In the genomic region with DNA sequence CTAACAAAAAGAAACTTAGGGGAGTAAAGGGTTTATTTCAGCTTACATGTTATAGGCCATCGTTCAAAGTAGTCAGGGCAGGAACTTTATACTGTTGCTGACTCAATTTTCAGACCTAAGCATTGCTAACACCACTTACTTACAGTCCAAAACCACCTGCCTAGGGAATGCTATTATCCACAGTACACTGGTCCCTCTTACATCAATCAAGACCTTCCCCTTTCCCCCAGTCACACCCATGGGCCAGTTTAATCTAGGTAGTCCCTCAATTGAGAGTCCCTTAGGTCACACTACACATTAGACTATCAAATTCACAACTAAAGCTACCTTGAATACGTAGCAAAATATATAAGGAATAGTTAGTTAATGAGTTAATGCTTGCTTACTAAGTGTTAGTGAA, we compare ENCODE assay signal across 23 mouse cellular contexts. TPM values are rescaled to one million over a fixed set of nuclear protein-coding genes. Genes with fewer than 3 reads are reported as not detected.
DNase-seq lines count a peak whose midpoint lies in the region; ATAC-seq lines count a peak whose summit lies in the region.
"Had no signal": no experiment of that assay in that cellular context is flagged by ENCODE, and none has a peak within 500 bp of the region (broad histone marks: within the 10 kb centered on the region; RNA-seq: fewer than 3 reads in every experiment).

No protein-coding gene starts in this region.

- 95% methylated on average over 2 of the region's 2 CpGs for WGBS in midbrain, embryonic 11.5 days
- WGBS in midbrain, embryonic 10.5 days, result 95% methylated on average over 2 of the region's 2 CpGs
- WGBS in midbrain, embryonic 16.5 days, result 96% methylated on average over 2 of the region's 2 CpGs
- 98% methylated on average over 2 of the region's 2 CpGs for WGBS in midbrain, embryonic 15.5 days

- H3K36me3 ChIP-seq in midbrain, embryonic 11.5 days (ENCODE audit: control insufficient read depth, insufficient read depth, low read length), result peaks cover 7% of the 10 kb centered on the region; the same call in 1 of the 2 replicates
- peaks cover 85% of the 10 kb centered on the region for H3K36me3 ChIP-seq in midbrain, embryonic 10.5 days
- H3K36me3 ChIP-seq in midbrain, embryonic 16.5 days (ENCODE audit: control insufficient read depth, insufficient read depth, low read length), result peaks cover 11% of the 10 kb centered on the region; the same call in 1 of the 2 replicates
- H3K36me3 ChIP-seq in midbrain, embryonic 15.5 days (replicated peaks), result peaks cover 12% of the 10 kb centered on the region

- no peak overlapping the region for H3K27ac ChIP-seq in midbrain, embryonic 11.5 days (ENCODE audit: low read depth, low read length)
- H3K27ac ChIP-seq in midbrain, embryonic 10.5 days (replicated peaks), result no peak overlapping the region
- no peak overlapping the region for H3K27ac ChIP-seq in midbrain, embryonic 16.5 days (ENCODE audit: low read length)
- H3K27ac ChIP-seq in midbrain, embryonic 15.5 days, result no peak overlapping the region

- H3K9ac ChIP-seq in midbrain, embryonic 11.5 days (ENCODE audit: low read length), result no peak overlapping the region
- no peak overlapping the region for H3K9ac ChIP-seq in midbrain, embryonic 16.5 days (ENCODE audit: low read depth, low read length)
- no peak overlapping the region for H3K9ac ChIP-seq in midbrain, embryonic 15.5 days

- H3K27me3 ChIP-seq in midbrain, embryonic 11.5 days (ENCODE audit: control insufficient read depth, insufficient read depth, low read length), result no peaks in the 10 kb centered on the region
- H3K27me3 ChIP-seq in midbrain, embryonic 10.5 days (ENCODE audit: low read depth, poor library complexity, severe bottlenecking), result no peaks in the 10 kb centered on the region
- no peaks in the 10 kb centered on the region for H3K27me3 ChIP-seq in midbrain, embryonic 16.5 days (ENCODE audit: control insufficient read depth, insufficient read depth, low read depth, low read length)
- H3K27me3 ChIP-seq in midbrain, embryonic 15.5 days (replicated peaks), result no peaks in the 10 kb centered on the region
- H3K27me3 ChIP-seq: CH12.LX, Patski had no signal

- peak; percentile 81 for DNase-seq in midbrain, embryonic 11.5 days (ENCODE audit: low spot score, missing footprints)
- DNase-seq in midbrain, embryonic 10.5 days (ENCODE audit: low spot score), result no peak
- peak; percentile 1 for DNase-seq in R1 (ENCODE audit: low read depth, low spot score)
- DNase-seq in cerebellum, adult 11 months, result no peak
- DNase-seq: adrenal gland, adult 2 months; adrenal gland, adult 8-10 months; adrenal gland, postnatal 10 days; adrenal gland, postnatal 14 days; adrenal gland, postnatal 25 days; adrenal gland, postnatal 36 days; B cell, adult 2 months; cerebellum, adult 11-12 months; cerebellum, adult 18-20 months; cerebellum, adult 2 months; cerebellum, adult 8-10 months had no signal

- no peak for ATAC-seq in midbrain, embryonic 11.5 days (ENCODE audit: low FRiP score)
- ATAC-seq in midbrain, embryonic 16.5 days, result 0 out of 2 replicates have a peak, but pooled peaks have one; percentile 54
- ATAC-seq in midbrain, embryonic 15.5 days (replicated peaks), result no peak
- ATAC-seq in inflammation-experienced regulatory T-cells, adult 6 months, result peak; percentile 18
- no peak for ATAC-seq in activated CD4-positive, CD25-positive, alpha-beta regulatory T cell, adult 4 months
- ATAC-seq: CD4-positive, CD25-positive, alpha-beta regulatory T cell, adult 4 months; Patski had no signal

- no peak overlapping the region for H3K4me3 ChIP-seq in midbrain, embryonic 11.5 days (ENCODE audit: low read depth, low read length)
- H3K4me3 ChIP-seq in midbrain, embryonic 10.5 days, result no peak overlapping the region
- no peak overlapping the region for H3K4me3 ChIP-seq in midbrain, embryonic 16.5 days (ENCODE audit: low read depth, low read length)
- no peak overlapping the region for H3K4me3 ChIP-seq in midbrain, embryonic 15.5 days

- peaks cover 4% of the 10 kb centered on the region; the same call in 1 of the 2 replicates for H3K9me3 ChIP-seq in midbrain, embryonic 11.5 days (ENCODE audit: control insufficient read depth, low read length)
- peaks cover 11% of the 10 kb centered on the region for H3K9me3 ChIP-seq in midbrain, embryonic 10.5 days (replicated peaks)
- H3K9me3 ChIP-seq in midbrain, embryonic 16.5 days (replicated peaks; ENCODE audit: control insufficient read depth, low read length, poor library complexity, severe bottlenecking), result no peaks in the 10 kb centered on the region; the same call in 1 of the 2 replicates
- no peaks in the 10 kb centered on the region for H3K9me3 ChIP-seq in midbrain, embryonic 15.5 days
- H3K9me3 ChIP-seq: G1E had no signal

- no peak overlapping the region for H3K4me2 ChIP-seq in midbrain, embryonic 11.5 days
- no peak overlapping the region for H3K4me2 ChIP-seq in midbrain, embryonic 16.5 days (ENCODE audit: low read length)
- no peak overlapping the region for H3K4me2 ChIP-seq in midbrain, embryonic 15.5 days

- H3K4me1 ChIP-seq in midbrain, embryonic 11.5 days (ENCODE audit: control insufficient read depth, insufficient read depth, low read length), result no peaks in the 10 kb centered on the region
- H3K4me1 ChIP-seq in midbrain, embryonic 10.5 days, result no peaks in the 10 kb centered on the region
- H3K4me1 ChIP-seq in midbrain, embryonic 16.5 days (ENCODE audit: control insufficient read depth, insufficient read depth, low read length), result no peaks in the 10 kb centered on the region
- no peaks in the 10 kb centered on the region for H3K4me1 ChIP-seq in midbrain, embryonic 15.5 days

RNA-seq across cellular contexts. Expression of gene Ube3a, which starts 24.8 kb away (rescaled TPM):
- 157 and 160 TPM in 2 replicates for polyA plus RNA-seq in midbrain, embryonic 11.5 days (2014; fragmentation: Nextera tagmentation; extraction: Ambion mirVana)
- polyA plus RNA-seq in midbrain, embryonic 10.5 days (2016; fragmentation: Nextera tagmentation; extraction: Ambion mirVana), result 106 and 114 TPM in 2 replicates
- polyA plus RNA-seq in midbrain, embryonic 16.5 days (2015; fragmentation: Nextera tagmentation; extraction: Ambion mirVana), result 160 and 171 TPM in 2 replicates
- polyA plus RNA-seq in midbrain, embryonic 15.5 days (2015; fragmentation: Nextera tagmentation; extraction: Ambion mirVana), result 159 and 165 TPM in 2 replicates
- polyA plus RNA-seq in inflammation-experienced regulatory T-cells, adult 6 months (2017; shearing (Covaris generic)), result 10 to 100 TPM; 46.3 to 71.3 (median 53.6) TPM
- polyA plus RNA-seq in activated CD4-positive, CD25-positive, alpha-beta regulatory T cell, adult 4 months (2017; shearing (Covaris generic)), result 10 to 100 TPM; 50.2 to 64.7 TPM

Comparison
In these comparisons a context has a peak if more than half of its experiments do, and no peak if none do; other contexts are left out.
1. ATAC-seq: peak in midbrain, embryonic 16.5 days (single experiment) and inflammation-experienced regulatory T-cells, adult 6 months (single experiment); none in midbrain, embryonic 11.5 days (single experiment), midbrain, embryonic 15.5 days (single experiment) and activated CD4-positive, CD25-positive, alpha-beta regulatory T cell, adult 4 months (single experiment).
2. DNase-seq: peak in midbrain, embryonic 11.5 days (single experiment) and R1 (single experiment); none in midbrain, embryonic 10.5 days (single experiment) and cerebellum, adult 11 months (single experiment).